Mouse (Mus musculus) heart, postnatal 0 days (tissue): ENCODE data around the gene Timm10b. TPM values are rescaled to one million over a fixed set of nuclear protein-coding genes. Genes with fewer than 3 reads are reported as not detected.

Experiments
- ATAC-seq: fragments of 200-750 bp; cut with Nextera tagmentation; 2 replicates; pipeline ENCODE4 v1.8.0; 2017; ENCODE audit warnings: low read depth, moderate number of reproducible peaks, moderate library complexity; ENCODE audit not compliant: insufficient read depth
- DNase-seq: peaks from one replicate; pipeline ENCODE4 v3.0.0-alpha.2; 2016; ENCODE audit warnings: low spot score
- H3K27ac ChIP-seq: fragments of 300-500 bp; sonication (generic); 2 replicates; pipeline ENCODE4 v1.5.1; 2014; ENCODE audit warnings: low read depth, mild to moderate bottlenecking
- H3K27me3 ChIP-seq: fragments of 300-500 bp; sonication (generic); 2 replicates; pipeline ENCODE4 v1.6.1; 2014; ENCODE audit warnings: low read length, mixed read lengths; ENCODE audit not compliant: control insufficient read depth, insufficient read depth
- H3K36me3 ChIP-seq: fragments of 300-500 bp; sonication (generic); replicated peaks from 2 replicates; pipeline ENCODE4 v1.6.1; 2014; ENCODE audit warnings: low read length, mixed read lengths; ENCODE audit not compliant: control insufficient read depth, insufficient read depth
- H3K4me1 ChIP-seq: fragments of 300-500 bp; sonication (generic); 2 replicates; pipeline ENCODE4 v1.6.1; 2014; ENCODE audit warnings: antibody characterized with exemption; ENCODE audit not compliant: control insufficient read depth, insufficient read depth
- H3K4me2 ChIP-seq: fragments of 300-500 bp; sonication (generic); 2 replicates; pipeline ENCODE4 v1.6.1; 2014; ENCODE audit warnings: low read depth, mild to moderate bottlenecking, low read length, moderate library complexity
- H3K4me3 ChIP-seq: fragments of 300-500 bp; sonication (generic); 2 replicates; pipeline ENCODE4 v1.5.1; 2014; ENCODE audit warnings: low read depth, low read length
- H3K9ac ChIP-seq: fragments of 300-500 bp; sonication (generic); replicated peaks from 2 replicates; pipeline ENCODE4 v1.6.1; 2014; ENCODE audit warnings: low read depth, low read length, mixed read lengths
- H3K9me3 ChIP-seq: fragments of 300-500 bp; sonication (generic); replicated peaks from 2 replicates; pipeline ENCODE4 v1.6.1; 2016; ENCODE audit warnings: low read length; ENCODE audit not compliant: control insufficient read depth
- CTCF ChIP-seq: IDR thresholded peaks from 2 replicates; pipeline ENCODE4 v1.5.1; 2016; ENCODE audit warnings: antibody characterized with exemption, control low read depth, low read depth
- EP300 ChIP-seq: IDR thresholded peaks from 2 replicates; pipeline ENCODE4 v1.6.1; 2016; ENCODE audit warnings: antibody characterized with exemption, low read depth
- WGBS: fragments of 180-500 bp; shearing (Covaris S2); extraction: QIAGEN DNeasy Blood & Tissue Kit; methylation state at CpG from one replicate; pipeline ENCODE4 v1.1.7; 2014; 5-methylcytosine and 5-hydroxymethylcytosine counted together
- polyA plus RNA-seq: library from polyadenylated mRNA; unstranded; fragments of >200 nt; fragmentation: Nextera tagmentation; extraction: Ambion mirVana; gene quantifications from 2 replicates; pipeline ENCODE4 v1.2.1, GENCODE M21; 2015
- total RNA-seq: library from RNA; depleted of rRNA; stranded (reverse); fragments of >200 nt; gene quantifications from 2 replicates; pipeline ENCODE4 v1.2.3, GENCODE M21; 2014; ENCODE audit warnings: low replicate concordance

The Timm10b gene
- total and polyA plus RNA-seq, 2 experiments from 2014 or later, result 128 to 213 TPM

DNA sequence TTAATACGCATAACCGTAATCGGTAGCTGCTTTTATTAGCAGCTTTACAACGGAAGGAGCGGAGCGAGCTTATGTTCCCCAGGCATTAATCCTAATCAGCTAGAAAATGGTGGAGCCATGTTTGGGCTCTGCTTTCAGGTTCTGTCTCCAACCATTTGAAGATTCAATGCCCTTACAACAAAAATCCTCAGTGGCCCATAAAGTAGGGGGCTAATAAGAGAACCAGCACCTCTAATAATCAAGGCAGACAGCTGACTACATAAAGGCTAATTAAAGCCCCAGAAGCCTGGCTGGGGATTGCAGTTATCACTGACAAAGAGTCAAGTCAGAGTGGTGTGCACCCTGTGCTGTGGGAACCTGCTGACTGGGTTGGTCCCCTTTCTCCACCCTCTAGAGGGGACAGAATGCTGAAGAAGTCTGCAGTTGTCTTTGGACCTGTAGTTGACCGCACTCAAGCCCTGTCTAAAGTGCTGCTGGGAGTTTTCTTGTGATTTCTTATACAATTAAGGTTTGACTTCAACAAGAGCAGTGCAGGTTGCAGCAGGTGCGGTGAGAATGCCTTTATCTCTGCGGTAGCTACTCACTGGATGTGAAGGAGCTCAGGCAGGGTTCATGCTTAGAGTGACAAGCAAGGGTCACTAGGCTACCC is 5.5 kb upstream of the Timm10b start:
- Histone ChIP-seq H3K9ac (0 out of 2 replicates have a peak overlapping the region, but pooled peaks have one; percentile 74), H3K27me3 (no peaks in the 10 kb centered on the region), H3K36me3 (peaks cover 24% of the 10 kb centered on the region), H3K4me3 (0 out of 2 replicates have a peak overlapping the region, but pooled peaks have one; percentile 72), H3K4me2 (peak overlapping the region; percentile 80), H3K9me3 (no peaks in the 10 kb centered on the region), H3K27ac (no peak overlapping the region), H3K4me1 (peaks cover 31% of the 10 kb centered on the region)
- ATAC-seq (no peak), DNase-seq (no peak)
- TF ChIP-seq CTCF (no peak), EP300 (no peak)
- 48% methylated on average over 9 of the region's 9 CpGs for WGBS

DNA sequence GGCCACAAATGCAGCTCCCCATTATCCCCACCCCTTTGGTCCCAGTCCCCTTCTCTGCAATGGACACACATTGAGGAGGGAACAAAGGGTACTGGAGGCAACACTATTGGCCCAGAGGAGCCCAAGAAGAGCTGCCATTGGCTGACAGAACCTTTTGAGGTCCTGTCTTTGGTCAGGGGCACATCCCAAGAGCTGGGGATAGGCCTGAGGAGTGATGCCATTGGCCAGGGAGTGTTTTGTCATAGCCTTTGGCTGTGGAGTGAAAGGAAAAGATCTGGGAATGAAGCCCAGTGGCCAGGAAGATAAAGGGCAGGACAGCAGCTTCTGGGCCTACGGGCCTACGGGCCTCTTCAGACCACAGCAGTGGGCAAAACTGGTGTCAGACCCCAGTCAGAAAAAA is 4.1 kb upstream of the Timm10b start:
- TF ChIP-seq CTCF (no peak), EP300 (no peak)
- WGBS, result 79% methylated on average over 2 of the region's 2 CpGs
- DNase-seq (no peak), ATAC-seq (no peak)
- Histone ChIP-seq H3K9ac (no peak overlapping the region), H3K27ac (no peak overlapping the region), H3K4me2 (no peak overlapping the region), H3K4me3 (no peak overlapping the region), H3K4me1 (peaks cover 30% of the 10 kb centered on the region), H3K9me3 (no peaks in the 10 kb centered on the region), H3K27me3 (no peaks in the 10 kb centered on the region), H3K36me3 (peaks cover 24% of the 10 kb centered on the region)

DNA sequence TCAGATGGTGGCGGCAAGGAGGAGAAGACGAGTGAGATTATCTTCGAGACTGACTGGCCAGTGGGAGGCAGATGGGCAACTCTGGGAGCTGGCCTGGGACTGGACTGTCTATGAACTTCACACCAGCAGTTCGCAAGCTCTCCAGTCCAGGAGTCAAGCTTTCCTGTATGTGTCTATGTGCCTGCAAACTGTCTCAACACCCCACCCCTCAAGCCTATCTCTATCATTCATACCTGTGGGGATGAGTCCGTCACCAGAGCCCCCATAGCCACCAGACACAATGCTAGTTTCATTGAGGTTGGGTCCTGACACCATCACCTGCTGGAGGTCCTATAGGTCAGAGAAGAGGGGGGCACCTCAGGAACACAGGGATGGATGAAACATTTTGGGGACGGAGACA is 1.1 kb upstream of the Timm10b start:
- TF ChIP-seq CTCF (no peak), EP300 (no peak)
- Histone ChIP-seq H3K27me3 (no peaks in the 10 kb centered on the region), H3K4me1 (peaks cover 31% of the 10 kb centered on the region), H3K9ac (no peak overlapping the region), H3K4me2 (peak overlapping the region; percentile 92; the same call in 1 of the 2 replicates), H3K27ac (0 out of 2 replicates have a peak overlapping the region, but pooled peaks have one; percentile 74), H3K36me3 (peaks cover 40% of the 10 kb centered on the region), H3K9me3 (no peaks in the 10 kb centered on the region), H3K4me3 (no peak overlapping the region)
- ATAC-seq (no peak), DNase-seq (no peak)
- WGBS, result 84% methylated on average over 6 of the region's 6 CpGs

DNA sequence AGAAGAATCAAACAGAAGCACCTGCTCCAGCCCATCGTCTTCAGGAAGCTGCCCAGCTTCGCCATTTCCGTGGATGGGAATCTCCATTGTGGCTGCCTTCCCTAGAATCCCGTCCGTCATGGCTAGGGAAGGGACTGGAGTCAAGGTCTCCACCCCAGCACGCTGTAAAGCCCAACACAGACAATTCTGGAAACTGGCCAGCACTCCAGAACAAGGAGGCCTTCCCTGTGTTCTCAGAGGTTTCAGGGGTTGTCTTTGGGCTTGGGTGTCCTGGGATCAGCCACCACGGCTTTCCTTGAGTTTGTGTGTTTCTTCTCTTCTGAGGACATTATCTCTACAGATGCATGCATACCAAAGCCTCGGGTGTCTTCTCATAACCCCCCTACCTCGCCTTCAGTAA is 552 bp upstream of the Timm10b start:
- Histone ChIP-seq H3K9ac (peak overlapping the region; percentile 85), H3K36me3 (peaks cover 41% of the 10 kb centered on the region)
- no peak for TF ChIP-seq CTCF
- TF ChIP-seq EP300, result no peak

DNA sequence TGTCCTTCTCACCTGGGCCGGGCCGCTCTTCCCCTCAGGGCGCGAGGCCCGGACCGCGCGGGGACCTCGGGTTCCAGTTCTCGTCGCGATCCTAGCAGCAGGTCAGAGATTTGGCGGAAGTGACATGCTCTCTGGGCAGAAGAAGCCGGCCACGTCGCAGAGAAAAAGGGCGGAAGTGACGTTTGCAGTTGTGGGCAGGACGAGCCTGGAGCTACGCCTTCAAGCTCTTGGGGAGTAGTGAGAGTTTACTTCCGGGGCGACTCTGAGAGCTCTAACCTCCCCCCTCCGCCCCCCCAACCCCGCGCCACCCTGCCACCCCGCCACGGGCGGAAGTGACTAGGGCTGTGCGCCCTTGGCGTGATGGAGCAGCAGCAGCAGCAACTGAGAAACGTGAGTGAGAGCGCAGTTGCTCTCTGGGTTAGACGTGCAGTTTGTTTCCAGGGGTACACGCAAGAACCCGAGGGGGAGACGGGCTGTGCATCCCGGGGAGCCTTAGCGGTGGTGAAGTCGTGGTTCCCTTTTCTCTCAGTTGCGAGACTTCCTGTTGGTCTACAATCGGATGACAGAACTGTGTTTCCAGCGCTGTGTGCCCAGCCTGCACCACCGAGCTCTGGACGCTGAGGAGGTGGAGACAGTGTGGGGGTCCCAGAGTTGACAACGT is 507 bp downstream of the Timm10b start, which contains the start of the genes Arfip2 and Gm45799:
Gene Arfip2, minus strand, starts transcription at position 184 of the 661 bp plus-strand sequence.
Gene Gm45799, plus strand, starts transcription at position 320 of the 661 bp plus-strand sequence.
- DNase-seq, result peak; percentile 99
- Histone ChIP-seq H3K4me1 (peaks cover 22% of the 10 kb centered on the region), H3K9me3 (no peaks in the 10 kb centered on the region), H3K27me3 (no peaks in the 10 kb centered on the region), H3K4me3 (peak within 1 kb of the TSS; percentile 84), H3K9ac (peak within 1 kb of the TSS; percentile 85), H3K36me3 (peaks cover 41% of the 10 kb centered on the region), H3K27ac (peak within 1 kb of the TSS; percentile 94), H3K4me2 (peak within 1 kb of the TSS; percentile 92)
- ATAC-seq, result peak; percentile 97
- under 1% methylated on average over 45 of the region's 45 CpGs for WGBS
- no peak for TF ChIP-seq CTCF
- no peak for TF ChIP-seq EP300

More for the DNA sequence above, 552 bp upstream of the Timm10b start:
- Histone ChIP-seq H3K9me3 (no peaks in the 10 kb centered on the region), H3K27me3 (no peaks in the 10 kb centered on the region), H3K4me1 (peaks cover 25% of the 10 kb centered on the region), H3K4me2 (peak overlapping the region; percentile 92), H3K4me3 (peak overlapping the region; percentile 84), H3K27ac (peak overlapping the region; percentile 74)
- DNase-seq, result no peak
- no peak for ATAC-seq
- whole genome bisulfite sequencing, result 41% methylated on average over 9 of the region's 9 CpGs
